Mouse (Mus musculus) lung, postnatal 0 days (tissue): ENCODE results near the gene Ell.
"Not testable (repeated sequence)": the region's sequence is repeated elsewhere in the genome, so short reads cannot be mapped to it uniquely, and the experiment has no call there.

Experiments
- CTCF ChIP-seq: IDR thresholded peaks from 2 replicates; pipeline ENCODE4 v1.5.1; 2016; ENCODE audit warnings: antibody characterized with exemption, mild to moderate bottlenecking
- EP300 ChIP-seq: IDR thresholded peaks from 2 replicates; pipeline ENCODE4 v1.6.1; 2016; ENCODE audit warnings: antibody characterized with exemption, mild to moderate bottlenecking, control low read depth

- not testable (repeated sequence) for TF ChIP-seq CTCF, EP300
Observed at GRCm38 (mm10) chr8:70511174-70511573, 28.1 kb upstream of the Ell start.
